Mouse (Mus musculus): ENCODE measurements at regions not wholly inside any gene's neighbourhood (a gene's known extent, or its start where the extent isn't known, plus 50 kb on each side); places are given as distances from the start of the nearest gene placed in this dataset.
A peak's percentile ranks its signal among the peaks of the same experiment; 100 is the strongest.

GRCm38 (mm10) chr5:47115882-47116281 lies 867.1 kb upstream of the Slit2 start:
- no peak for DNase-seq (ENCODE audit: low spot score)

GRCm38 (mm10) chr5:47095703-47096102 lies 887.2 kb upstream of the Slit2 start:
- DNase-seq (ENCODE audit: low spot score), result no peak

GRCm38 (mm10) chr5:47052942-47053341 lies 930.0 kb upstream of the Slit2 start:
- DNase-seq (ENCODE audit: low spot score), result peak; percentile 3

- DNase-seq (ENCODE audit: low spot score), result no peak
Observed at GRCm38 (mm10) chr5:47036752-47037151, 946.2 kb upstream of the Slit2 start.

DNA sequence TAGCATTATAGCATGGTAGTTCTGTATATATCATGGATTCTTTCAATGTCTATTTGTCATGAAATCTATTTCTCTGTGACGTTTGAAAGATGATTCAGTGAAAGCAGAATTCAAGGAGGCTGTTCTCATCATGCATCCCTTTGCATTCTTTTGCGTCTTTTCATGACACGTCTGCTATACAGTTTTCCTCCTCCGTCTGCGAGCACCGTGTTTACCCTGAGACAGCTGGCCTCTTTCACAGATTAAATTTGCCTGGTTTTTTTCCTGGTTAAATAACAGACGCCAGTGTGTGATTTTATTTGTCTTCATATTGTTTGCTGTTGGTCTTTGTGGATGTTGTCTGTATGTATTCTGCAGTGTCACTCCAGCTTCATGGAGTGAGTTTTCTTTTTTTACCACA lies 948.9 kb upstream of the Slit2 start:
- no peak for DNase-seq (ENCODE audit: low spot score)

- DNase-seq (ENCODE audit: low spot score), result peak; percentile 54
Observed at GRCm38 (mm10) chr5:47014351-47014750, 968.6 kb upstream of the Slit2 start.

DNA sequence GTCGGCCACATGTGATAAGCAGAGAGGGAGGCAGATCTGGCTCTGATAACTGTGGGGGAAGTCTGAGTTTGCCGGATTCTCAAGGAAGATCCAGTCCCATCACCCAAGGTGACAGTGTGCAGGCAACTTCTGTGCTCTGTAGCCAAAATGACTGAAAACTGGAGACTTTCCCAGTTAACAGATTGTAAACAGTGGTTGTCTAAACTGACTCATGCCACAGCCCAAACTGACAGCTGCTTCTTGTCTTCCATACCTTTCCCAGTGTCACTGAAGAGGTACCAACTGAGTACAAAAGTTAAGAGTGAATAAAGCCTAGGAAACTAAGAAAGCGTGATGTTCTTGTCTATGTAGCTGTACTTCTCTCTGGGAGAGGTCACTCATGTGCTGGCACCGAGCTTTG lies 990.4 kb upstream of the Slit2 start:
- DNase-seq (ENCODE audit: low spot score), result no peak

DNA sequence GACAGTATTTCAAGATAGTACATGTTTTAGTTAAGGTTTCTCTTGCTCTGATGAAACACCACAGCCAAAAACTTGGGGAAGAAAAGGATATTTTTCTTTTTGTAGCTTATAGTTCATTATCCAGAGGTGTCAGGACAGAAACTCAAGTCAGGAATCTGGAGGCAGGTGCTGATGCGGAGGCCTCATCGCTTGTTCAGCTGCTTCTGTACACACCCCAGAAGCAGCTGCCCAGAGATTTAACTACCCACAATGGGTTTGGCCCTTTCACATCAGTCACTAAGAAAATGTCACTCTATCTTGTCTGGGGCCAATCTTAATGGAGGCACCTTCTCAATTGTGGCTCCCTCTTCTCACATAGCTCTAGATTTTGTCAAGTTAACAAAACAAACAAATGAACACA lies 996.4 kb upstream of the Slit2 start:
- DNase-seq (ENCODE audit: low spot score), result no peak

DNA sequence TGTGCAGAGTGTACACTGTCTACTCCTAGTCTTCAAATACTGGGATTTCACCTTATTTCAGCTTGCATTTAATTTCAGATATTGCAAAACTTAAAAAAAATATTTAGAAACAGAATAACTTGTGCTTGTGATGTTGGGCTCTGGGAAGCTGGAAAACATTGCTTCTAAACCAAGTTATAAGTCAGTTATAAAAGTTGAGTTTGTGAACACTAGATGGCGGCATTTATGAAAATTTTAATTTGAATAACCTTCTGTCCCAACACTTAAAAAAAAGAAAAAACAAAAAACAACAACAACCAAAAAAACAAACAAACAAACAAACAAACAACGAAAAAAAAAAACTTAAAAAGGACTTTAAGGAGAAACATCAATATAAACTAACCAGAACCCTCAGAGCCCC lies 1002.6 kb upstream of the Slit2 start:
- no peak for DNase-seq (ENCODE audit: low spot score)

- DNase-seq (ENCODE audit: low spot score), result no peak
Observed at GRCm38 (mm10) chr5:46968870-46969436, 1014.0 kb upstream of the Slit2 start.

GRCm38 (mm10) chr5:46960749-46961148 lies 1022.2 kb upstream of the Slit2 start:
- DNase-seq (ENCODE audit: low spot score), result no peak

GRCm38 (mm10) chr5:46926324-46926723 lies 1056.6 kb upstream of the Slit2 start:
- DNase-seq (ENCODE audit: low spot score), result no peak

- no peak for DNase-seq (ENCODE audit: low spot score)
Observed at GRCm38 (mm10) chr5:46901909-46902308, 1044.5 kb upstream of the Lcorl start.

DNA sequence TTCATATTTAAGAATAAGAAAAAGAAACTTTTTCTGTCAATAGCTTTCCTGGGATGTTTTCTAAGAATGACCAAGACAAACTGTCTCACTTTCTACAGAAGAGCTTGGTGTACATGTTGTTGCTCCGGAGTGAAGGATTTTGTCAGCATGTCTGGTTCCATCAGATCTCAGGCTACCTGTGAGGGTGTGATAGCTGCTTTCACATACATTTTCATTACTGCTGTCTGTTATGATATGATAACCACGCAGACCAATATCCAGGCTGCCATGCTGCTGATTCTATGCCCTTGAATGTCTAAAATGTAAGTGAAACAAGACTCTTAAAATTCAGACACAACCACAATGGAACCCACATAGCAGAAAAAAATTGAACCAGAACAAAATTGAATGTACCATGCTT lies 1036.6 kb upstream of the Lcorl start:
- DNase-seq (ENCODE audit: low spot score), result no peak

DNA sequence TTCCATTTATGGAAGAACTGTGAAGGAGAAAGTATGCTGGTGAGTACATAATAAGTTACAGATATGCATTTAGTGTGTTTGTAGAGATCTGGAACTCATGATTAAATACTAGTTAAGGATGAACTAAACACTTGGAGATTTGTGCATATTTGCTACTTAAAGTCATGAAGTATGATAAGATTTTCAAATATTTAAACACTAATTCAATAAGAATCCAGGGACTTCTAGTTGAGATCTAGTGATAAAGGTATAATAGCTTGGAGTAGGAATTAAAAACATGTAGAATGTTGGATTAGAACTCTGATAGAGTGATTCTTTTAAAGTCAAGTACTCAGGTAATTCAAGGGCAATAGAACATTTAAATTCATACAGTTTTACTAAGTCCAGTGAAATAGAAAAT lies 1026.5 kb upstream of the Lcorl start:
- no peak for DNase-seq (ENCODE audit: low spot score)

DNA sequence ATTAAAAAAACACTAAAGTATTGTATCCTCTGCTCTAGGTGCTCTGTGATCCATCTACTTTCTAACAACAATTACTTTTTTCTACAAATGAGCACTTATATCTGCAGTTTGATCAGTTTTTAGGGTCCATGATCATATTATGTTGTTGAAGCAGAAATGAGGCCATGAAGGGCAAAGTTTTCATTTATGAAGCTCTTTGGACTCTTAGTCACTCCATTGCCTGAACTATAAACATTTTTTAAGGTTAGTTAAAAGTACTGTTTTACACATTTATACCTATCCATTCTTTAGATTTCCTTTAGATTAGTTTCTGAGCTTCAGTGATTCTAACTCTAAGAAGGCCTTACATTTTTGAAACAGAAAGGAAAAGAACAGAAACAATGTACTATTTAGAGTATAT lies 999.4 kb upstream of the Lcorl start:
- no peak for DNase-seq (ENCODE audit: low spot score)

GRCm38 (mm10) chr5:46845175-46845574 lies 987.8 kb upstream of the Lcorl start:
- no peak for DNase-seq (ENCODE audit: low spot score)

- peak; percentile 36 for DNase-seq (ENCODE audit: low spot score)
Observed at GRCm38 (mm10) chr5:46836810-46837209, 979.4 kb upstream of the Lcorl start.

DNA sequence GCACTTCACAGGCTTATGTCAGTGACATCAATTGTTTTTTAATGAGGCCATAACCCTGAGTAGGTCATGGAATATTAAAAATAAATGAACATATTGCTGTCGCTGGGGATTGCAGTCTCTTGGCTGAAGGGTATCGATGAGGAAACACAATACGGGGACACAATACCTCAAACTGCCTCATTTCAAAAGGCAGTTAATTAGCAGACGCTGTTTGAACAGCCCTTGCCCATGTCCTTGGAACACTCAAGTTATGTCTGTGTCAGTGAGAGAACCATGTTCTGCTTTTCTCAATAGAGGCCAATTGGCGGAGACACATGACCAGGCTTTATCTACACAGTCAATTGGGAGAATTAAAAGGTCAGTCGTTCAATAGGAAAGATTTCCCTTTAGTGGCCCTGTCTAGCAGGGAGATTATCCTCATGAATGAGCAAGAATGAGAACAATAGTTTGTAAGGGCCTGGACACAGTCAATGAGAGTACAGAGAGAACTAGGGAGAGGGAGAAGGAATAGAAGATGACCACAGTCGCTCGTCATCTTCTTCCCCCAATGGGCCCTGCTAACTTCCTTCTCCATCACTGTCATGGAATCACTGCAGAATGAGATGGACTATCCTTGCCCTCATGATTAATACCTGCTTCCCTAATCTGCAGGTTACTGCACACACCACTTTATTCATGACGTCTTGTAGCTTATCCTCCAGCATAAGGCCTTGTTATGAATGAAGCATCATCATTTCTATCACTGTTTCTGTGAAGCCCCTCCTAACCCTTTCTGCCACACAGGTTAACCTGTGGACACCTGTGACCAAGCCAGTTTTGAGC lies 973.6 kb upstream of the Lcorl start:
- no peak for DNase-seq (ENCODE audit: low spot score)

DNA sequence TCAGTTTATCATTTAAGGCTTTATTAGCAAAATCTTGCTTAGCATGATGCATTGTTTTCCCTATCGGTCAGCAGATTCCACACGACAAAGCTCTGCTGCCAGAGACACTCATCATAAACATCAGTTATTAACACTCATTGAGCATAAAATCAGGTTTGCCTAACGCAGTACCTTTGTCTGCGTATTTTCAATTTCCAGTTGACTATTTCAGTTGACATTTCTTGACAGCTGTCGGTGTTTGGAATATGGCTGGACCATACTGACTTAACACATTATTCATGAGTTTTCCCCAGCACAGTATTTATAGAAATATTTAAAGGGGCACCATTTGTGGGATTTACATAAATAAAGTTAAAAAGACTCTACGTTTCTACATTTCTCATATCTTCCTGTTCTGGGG lies 972.7 kb upstream of the Lcorl start:
- no peak for DNase-seq (ENCODE audit: low spot score)

DNA sequence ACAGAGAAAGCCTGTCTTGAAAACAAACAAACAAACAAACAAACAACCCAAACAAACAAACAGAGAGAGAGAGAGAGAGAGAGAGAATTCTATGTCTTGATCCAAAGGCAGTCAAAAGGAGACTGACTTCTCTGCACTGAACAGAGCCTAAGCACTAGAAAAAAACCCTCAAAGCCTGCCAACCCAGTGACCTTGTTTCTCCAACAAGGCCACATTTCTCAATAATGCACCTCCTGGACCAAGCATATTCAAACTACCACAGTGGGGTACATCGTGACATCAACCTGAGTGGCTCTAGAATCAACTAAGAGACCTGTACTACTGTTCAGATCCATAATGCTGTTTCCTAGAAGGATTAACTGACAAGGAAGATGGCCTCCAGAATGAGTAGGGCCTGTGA lies 969.0 kb upstream of the Lcorl start:
- no peak for DNase-seq (ENCODE audit: low spot score)

DNA sequence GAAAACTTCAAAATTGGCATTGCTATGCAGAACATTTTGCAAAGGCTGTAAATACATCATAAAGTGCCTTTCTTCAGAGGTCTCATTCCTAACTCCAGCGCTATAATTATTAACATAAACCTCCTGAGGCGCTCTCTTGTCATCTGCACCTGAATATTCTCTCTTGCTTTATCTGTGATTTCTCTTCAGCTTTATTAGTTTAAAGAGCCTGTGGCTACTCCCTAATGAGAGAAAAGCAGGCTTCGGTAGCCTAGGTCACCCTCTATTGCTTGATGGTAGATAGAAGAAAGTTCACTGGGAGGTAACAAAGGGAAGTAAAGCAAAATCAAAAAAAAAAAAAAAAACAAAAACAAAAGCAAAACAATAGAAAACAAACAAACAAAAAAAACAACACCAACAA lies 967.5 kb upstream of the Lcorl start:
- DNase-seq (ENCODE audit: low spot score), result no peak

- DNase-seq (ENCODE audit: low spot score), result no peak
Observed at GRCm38 (mm10) chr5:46795102-46795501, 937.7 kb upstream of the Lcorl start.

Data from urinary bladder, postnatal 14 days (tissue).